In the genomic region with DNA sequence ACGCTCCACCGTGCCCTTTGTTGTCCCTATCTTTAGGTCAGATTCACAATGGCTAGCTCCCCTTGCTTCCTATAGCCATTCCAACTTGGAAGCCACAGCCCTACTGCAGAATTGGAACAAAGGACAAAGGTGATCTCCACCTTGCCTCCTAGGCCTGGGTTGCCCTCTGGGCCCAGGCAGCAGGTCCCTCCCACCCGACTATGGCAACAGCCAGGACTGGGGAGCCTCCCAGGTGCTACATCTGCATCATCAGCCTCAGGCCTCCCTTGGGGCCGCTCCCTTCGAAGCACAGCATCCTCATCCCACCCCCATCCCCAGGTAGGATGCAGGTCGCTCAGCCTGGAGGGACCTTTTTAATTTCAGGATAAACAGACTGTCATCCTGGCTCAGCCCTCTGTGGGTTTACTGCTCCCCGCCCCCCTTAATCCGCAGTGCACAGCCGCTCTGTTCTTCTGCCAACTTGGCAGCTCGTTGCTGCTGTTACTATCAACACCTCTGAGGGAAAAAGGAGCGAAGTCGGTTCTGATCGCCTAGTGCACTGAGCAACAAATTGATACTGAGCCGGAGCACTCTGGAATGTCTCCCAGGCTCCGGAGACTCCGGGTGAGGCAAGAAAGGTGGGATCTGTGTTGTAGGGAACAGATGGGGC, we compare ENCODE assay signal across 7 mouse cellular contexts. TPM values are rescaled to one million over a fixed set of nuclear protein-coding genes. Genes with fewer than 3 reads are reported as not detected.
DNase-seq lines count a peak whose midpoint lies in the region; ATAC-seq lines count a peak whose summit lies in the region.

No protein-coding gene starts in this region.

- H3K27me3 ChIP-seq in midbrain, embryonic 12.5 days = no peaks in the 10 kb centered on the region

- ATAC-seq in midbrain, embryonic 12.5 days (ENCODE audit: low FRiP score, low read depth) = no peak

- no peaks in the 10 kb centered on the region for H3K36me3 ChIP-seq in midbrain, embryonic 12.5 days

- 23% methylated on average over 16 of the region's 16 CpGs for WGBS in midbrain, embryonic 12.5 days

- 0 out of 2 replicates have a peak overlapping the region, but pooled peaks have one; percentile 11 for H3K9ac ChIP-seq in midbrain, embryonic 12.5 days (replicated peaks)

- H3K4me3 ChIP-seq in midbrain, embryonic 12.5 days = no peak overlapping the region

- peak overlapping the region; percentile 35; the same call in 1 of the 2 replicates for H3K27ac ChIP-seq in midbrain, embryonic 12.5 days (replicated peaks)

- DNase-seq in Muller cell, postnatal 12 days (ENCODE audit: inconsistent ontology term) = peak; percentile 16
- DNase-seq in cerebellum, adult 11 months = peak; percentile 54
- peak; percentile 29 to 44 for DNase-seq in frontal cortex, postnatal 14 days (ENCODE audit: low spot score in 2 of 2)
- DNase-seq in kidney, postnatal 4 days = peak; percentile 7 to 25
- DNase-seq in thymus, postnatal 4 days = no peak
- DNase-seq in urinary bladder, postnatal 25 days (ENCODE audit: low spot score) = no peak

- no peaks in the 10 kb centered on the region; the same call in 1 of the 2 replicates for H3K9me3 ChIP-seq in midbrain, embryonic 12.5 days

- peak overlapping the region; percentile 32; the same call in 1 of the 2 replicates for H3K4me2 ChIP-seq in midbrain, embryonic 12.5 days (replicated peaks)

- peaks cover 11% of the 10 kb centered on the region; the same call in 1 of the 2 replicates for H3K4me1 ChIP-seq in midbrain, embryonic 12.5 days

RNA-seq across cellular contexts. Expression of a gene that starts 22.3 kb away (rescaled TPM):
- 38.1 and 40.8 TPM in 2 replicates for polyA plus RNA-seq in midbrain, embryonic 12.5 days (2016; fragmentation: Nextera tagmentation; extraction: Ambion mirVana)

RNA-seq across cellular contexts. Expression of a gene that starts 37.5 kb away (rescaled TPM):
- 484 and 550 TPM in 2 replicates for polyA plus RNA-seq in midbrain, embryonic 12.5 days (2016; fragmentation: Nextera tagmentation; extraction: Ambion mirVana)

RNA-seq across cellular contexts. Expression of a gene that starts 58.4 kb away (rescaled TPM):
- polyA plus RNA-seq in midbrain, embryonic 12.5 days (2016; fragmentation: Nextera tagmentation; extraction: Ambion mirVana) = 88.6 and 95.5 TPM in 2 replicates

Comparison
In these comparisons a context has a peak if more than half of its experiments do, and no peak if none do; other contexts are left out.
1. DNase-seq: peak in Muller cell, postnatal 12 days (single experiment), cerebellum, adult 11 months (single experiment), frontal cortex, postnatal 14 days (2 of 2) and kidney, postnatal 4 days (2 of 2); none in thymus, postnatal 4 days (single experiment) and urinary bladder, postnatal 25 days (single experiment).